Comparison of ENCODE assay signal across 8 mouse cellular contexts in the genomic region with DNA sequence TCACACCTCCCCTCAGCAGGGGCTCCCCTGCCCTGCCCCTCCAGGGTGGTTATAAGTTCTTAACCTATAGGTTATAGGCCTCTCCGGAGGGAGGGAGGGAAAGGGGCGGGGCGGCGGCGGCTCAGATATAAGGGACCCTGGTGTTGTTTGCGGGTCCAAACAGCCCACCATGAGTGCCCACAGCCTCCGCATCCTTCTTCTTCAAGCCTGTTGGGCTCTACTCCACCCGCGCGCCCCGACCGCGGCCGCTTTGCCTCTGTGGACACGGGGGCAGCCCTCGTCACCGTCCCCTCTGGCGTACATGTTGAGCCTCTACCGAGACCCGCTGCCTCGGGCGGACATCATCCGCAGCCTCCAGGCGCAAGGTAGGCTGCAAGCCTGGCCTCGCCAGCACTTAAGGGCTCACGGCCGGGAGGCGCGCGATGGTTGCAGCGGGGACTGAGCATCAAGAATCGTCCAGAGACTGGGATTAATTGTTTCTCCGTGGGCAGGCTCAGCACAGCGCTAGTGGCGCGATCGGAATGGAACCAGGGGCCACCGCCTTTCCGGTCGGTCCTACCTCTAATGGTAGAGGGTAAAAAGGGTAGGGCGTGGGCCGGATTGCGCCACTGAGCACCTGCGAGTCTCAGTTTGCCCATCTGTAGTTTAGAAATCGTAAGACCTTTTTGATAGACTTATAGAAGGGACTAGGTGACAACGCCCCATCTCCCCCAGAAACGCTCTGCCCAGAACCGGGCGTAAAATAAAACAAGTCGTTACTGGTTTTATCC. TPM values are rescaled to one million over a fixed set of nuclear protein-coding genes. Genes with fewer than 3 reads are reported as not detected.
DNase-seq lines count a peak whose midpoint lies in the region; ATAC-seq lines count a peak whose summit lies in the region.

No protein-coding gene starts in this region.

- DNase-seq in cerebellum, postnatal 10 days = peak; percentile 46 to 49
- no peak for DNase-seq in cerebellum, adult 11 months
- peak; percentile 34 for DNase-seq in Muller cell, postnatal 12 days (ENCODE audit: inconsistent ontology term)
- DNase-seq in retina, embryonic 14.5 days (ENCODE audit: low spot score) = peak; percentile 53
- DNase-seq in gastrocnemius, postnatal 14 days = no peak

- H3K27me3 ChIP-seq in heart, embryonic 11.5 days (ENCODE audit: control insufficient read depth, insufficient read depth, low read length) = peaks cover 49% of the 10 kb centered on the region
- peaks cover 61% of the 10 kb centered on the region for H3K27me3 ChIP-seq in liver, embryonic 12.5 days (replicated peaks)

- H3K36me3 ChIP-seq in heart, embryonic 11.5 days (ENCODE audit: control insufficient read depth, insufficient read depth, low read length) = no peaks in the 10 kb centered on the region
- no peaks in the 10 kb centered on the region for H3K36me3 ChIP-seq in liver, embryonic 12.5 days

- no peak overlapping the region for H3K27ac ChIP-seq in heart, embryonic 11.5 days (ENCODE audit: low read depth, low read length)
- no peak overlapping the region for H3K27ac ChIP-seq in liver, embryonic 12.5 days

- no peaks in the 10 kb centered on the region for H3K9me3 ChIP-seq in heart, embryonic 11.5 days (replicated peaks; ENCODE audit: control insufficient read depth, low read length)
- H3K9me3 ChIP-seq in liver, embryonic 12.5 days (replicated peaks) = no peaks in the 10 kb centered on the region

- peaks cover 12% of the 10 kb centered on the region for H3K4me1 ChIP-seq in heart, embryonic 11.5 days (ENCODE audit: control insufficient read depth, insufficient read depth, low read length)
- H3K4me1 ChIP-seq in liver, embryonic 12.5 days = peaks cover 56% of the 10 kb centered on the region

- H3K4me2 ChIP-seq in heart, embryonic 11.5 days = peak overlapping the region; percentile 89
- H3K4me2 ChIP-seq in liver, embryonic 12.5 days = peak overlapping the region; percentile 81

- peak overlapping the region; percentile 49 for H3K4me3 ChIP-seq in heart, embryonic 11.5 days (ENCODE audit: low read depth, low read length)
- H3K4me3 ChIP-seq in liver, embryonic 12.5 days = peak overlapping the region; percentile 55

- no peak overlapping the region for H3K9ac ChIP-seq in heart, embryonic 11.5 days (ENCODE audit: low read depth, low read length)
- peak overlapping the region; percentile 61 for H3K9ac ChIP-seq in liver, embryonic 12.5 days

- no peak for ATAC-seq in heart, embryonic 11.5 days (replicated peaks; ENCODE audit: insufficient number of reproducible peaks, low FRiP score, low TSS enrichment)
- no peak for ATAC-seq in liver, embryonic 12.5 days
- ATAC-seq in inflammation-experienced regulatory T-cells, adult 6 months = no peak

- WGBS in heart, embryonic 11.5 days (ENCODE audit: insufficient replicate concordance) = 2% methylated on average over 50 of the region's 50 CpGs
- 1% methylated on average over 50 of the region's 50 CpGs for WGBS in liver, embryonic 12.5 days (ENCODE audit: insufficient replicate concordance)

- intact Hi-C loops in gastrocnemius, postnatal 14 days (cut with DNase I; ENCODE audit: low total_unique reads) = no loop called here

RNA-seq across cellular contexts. Expression of gene Nodal, which starts 0.5 kb away (rescaled TPM):
- not detected in 2 replicates for polyA plus RNA-seq in heart, embryonic 11.5 days (2014; fragmentation: Nextera tagmentation; extraction: Ambion mirVana)
- polyA plus RNA-seq in liver, embryonic 12.5 days (2016; fragmentation: Nextera tagmentation; extraction: Ambion mirVana) = 0.31 and 0.37 TPM in 2 replicates
- under 1 TPM in 1 of 2 experiments, not detected in 1; 0.10 TPM for total RNA-seq in gastrocnemius, postnatal 14 days (2021)
- polyA plus RNA-seq in inflammation-experienced regulatory T-cells, adult 6 months (2017; shearing (Covaris generic)) = under 1 TPM in 2 of 3 experiments, not detected in 1; 0.21 to 0.45 TPM

RNA-seq across cellular contexts. Expression of gene Eif4ebp2, which starts 34.1 kb away (rescaled TPM):
- polyA plus RNA-seq in heart, embryonic 11.5 days (2014; fragmentation: Nextera tagmentation; extraction: Ambion mirVana) = 21.2 and 28.6 TPM in 2 replicates
- polyA plus RNA-seq in liver, embryonic 12.5 days (2016; fragmentation: Nextera tagmentation; extraction: Ambion mirVana) = 55.2 and 57.6 TPM in 2 replicates
- 10 to 100 TPM; 86.6 to 88.9 TPM for total RNA-seq in gastrocnemius, postnatal 14 days (2021)
- 10 to 100 TPM; 19.5 to 27.5 (median 24.2) TPM for polyA plus RNA-seq in inflammation-experienced regulatory T-cells, adult 6 months (2017; shearing (Covaris generic))

RNA-seq across cellular contexts. Expression of gene Pald1, which starts 35.0 kb away (rescaled TPM):
- 17.5 and 22.5 TPM in 2 replicates for polyA plus RNA-seq in heart, embryonic 11.5 days (2014; fragmentation: Nextera tagmentation; extraction: Ambion mirVana)
- 12.1 and 12.4 TPM in 2 replicates for polyA plus RNA-seq in liver, embryonic 12.5 days (2016; fragmentation: Nextera tagmentation; extraction: Ambion mirVana)
- 10 to 100 TPM; 15.2 to 17.7 TPM for total RNA-seq in gastrocnemius, postnatal 14 days (2021)
- polyA plus RNA-seq in inflammation-experienced regulatory T-cells, adult 6 months (2017; shearing (Covaris generic)) = 1 to 10 TPM in 1 of 3 experiments, not detected in 2; 1.0 TPM

RNA-seq across cellular contexts. Expression of gene Lrrc20, which starts 57.3 kb away (rescaled TPM):
- polyA plus RNA-seq in heart, embryonic 11.5 days (2014; fragmentation: Nextera tagmentation; extraction: Ambion mirVana) = 12.1 and 14.8 TPM in 2 replicates
- polyA plus RNA-seq in liver, embryonic 12.5 days (2016; fragmentation: Nextera tagmentation; extraction: Ambion mirVana) = 9.1 and 10.2 TPM in 2 replicates
- 10 to 100 TPM; 79.9 to 82.2 TPM for total RNA-seq in gastrocnemius, postnatal 14 days (2021)
- 1 to 10 TPM; 5.4 to 6.0 (median 5.8) TPM for polyA plus RNA-seq in inflammation-experienced regulatory T-cells, adult 6 months (2017; shearing (Covaris generic))

Comparison
In these comparisons a context has a peak if more than half of its experiments do, and no peak if none do; other contexts are left out.
1. DNase-seq: peak in cerebellum, postnatal 10 days (2 of 2), Muller cell, postnatal 12 days (single experiment) and retina, embryonic 14.5 days (single experiment); none in cerebellum, adult 11 months (single experiment) and gastrocnemius, postnatal 14 days (single experiment).